Mouse (Mus musculus) MEL (cell line): ENCODE data around the gene Tub. TPM values are rescaled to one million over a fixed set of nuclear protein-coding genes. Genes with fewer than 3 reads are reported as not detected.

Source experiments
- DNase-seq: peaks from one replicate; pipeline ENCODE4 v3.0.0; 2011; ENCODE audit warnings: low read depth, low spot score
- H3K27ac ChIP-seq: 2 replicates; pipeline ENCODE4 v1.5.1; 2012; ENCODE audit warnings: low read depth, mild to moderate bottlenecking, control low read depth, low read length, moderate library complexity; ENCODE audit not compliant: control insufficient read depth
- H3K27me3 ChIP-seq, 2 experiments: fragments of 150-350 bp in 1 of 2; sonication (generic) in 1 of 2; 2 replicates each; pipeline ENCODE4 v1.6.1; 2012; ENCODE audit warnings: low read length in 2 of 2, mild to moderate bottlenecking in 2 of 2, improper control_type of control experiment in 1 of 2, moderate library complexity in 1 of 2; ENCODE audit not compliant: insufficient read depth in 2 of 2, control insufficient read depth in 1 of 2
- H3K36me3 ChIP-seq, 2 experiments: 2 replicates each; pipeline ENCODE4 v1.6.1; 2012 to 2014; ENCODE audit warnings: low read length in 2 of 2, improper control_type of control experiment in 1 of 2, inconsistent platforms in 1 of 2, mild to moderate bottlenecking in 1 of 2; ENCODE audit not compliant: insufficient read depth in 2 of 2, control insufficient read depth in 1 of 2
- H3K4me1 ChIP-seq, 2 experiments: fragments of 150-350 bp in 1 of 2; sonication (generic) in 1 of 2; 2 replicates each; pipeline ENCODE4 v1.6.1; 2012; ENCODE audit warnings: low read length in 2 of 2, improper control_type of control experiment in 1 of 2, mild to moderate bottlenecking in 1 of 2; ENCODE audit not compliant: insufficient read depth in 2 of 2, control insufficient read depth in 1 of 2
- H3K4me3 ChIP-seq, 2 experiments: fragments of 150-350 bp in 1 of 2; sonication (generic) in 1 of 2; 2 replicates each; pipeline ENCODE4 v1.5.1; 2012; ENCODE audit warnings: low read depth in 2 of 2, low read length in 2 of 2, mild to moderate bottlenecking in 2 of 2, moderate library complexity in 2 of 2, control low read depth in 1 of 2, improper control_type of control experiment in 1 of 2; ENCODE audit not compliant: control insufficient read depth in 1 of 2, insufficient read depth in 1 of 2
- H3K79me2 ChIP-seq: 2 replicates; pipeline ENCODE4 v1.6.1; 2012; ENCODE audit warnings: mild to moderate bottlenecking, low read length, moderate library complexity; ENCODE audit not compliant: control insufficient read depth, poor library complexity, insufficient read depth
- H3K9ac ChIP-seq: 2 replicates; pipeline ENCODE4 v1.6.1; 2012; ENCODE audit warnings: low read depth, mild to moderate bottlenecking, control low read depth, low read length, moderate library complexity; ENCODE audit not compliant: control insufficient read depth, poor library complexity, severe bottlenecking
- H3K9me3 ChIP-seq: fragments of 150-350 bp; sonication (generic); replicated peaks from 2 replicates; pipeline ENCODE4 v1.6.1; 2012; ENCODE audit warnings: mild to moderate bottlenecking, low read length, improper control_type of control experiment, moderate library complexity; ENCODE audit not compliant: insufficient read depth
- CTCF ChIP-seq, 3 experiments: IDR thresholded peaks in 2 of 3; conservative IDR thresholded peaks in 1 of 3; 2 replicates each; pipeline ENCODE4 v1.5.1; 2011 to 2012; ENCODE audit warnings: low read length in 3 of 3, low read depth in 2 of 3, mild to moderate bottlenecking in 2 of 3, improper control_type of control experiment in 1 of 3, inconsistent platforms in 1 of 3, mixed read lengths in 1 of 3, moderate library complexity in 1 of 3; ENCODE audit not compliant: control insufficient read depth in 1 of 3, insufficient read depth in 1 of 3, poor library complexity in 1 of 3, severe bottlenecking in 1 of 3
- E2F4 ChIP-seq: IDR thresholded peaks from 2 replicates; pipeline ENCODE4 v1.6.1; 2011; ENCODE audit warnings: low read depth, low read length, improper control_type of control experiment, borderline replicate concordance
- EP300 ChIP-seq, 2 experiments: IDR thresholded peaks; 2 replicates each; pipeline ENCODE4 v1.6.1; 2011; ENCODE audit warnings: improper control_type of control experiment in 2 of 2, low read length in 2 of 2, low read depth in 1 of 2, mild to moderate bottlenecking in 1 of 2
- GABPA ChIP-seq: IDR thresholded peaks from 2 replicates; pipeline ENCODE4 v1.6.1; 2012; ENCODE audit warnings: low read depth, mild to moderate bottlenecking, inconsistent platforms, low read length, improper control_type of control experiment, moderate library complexity
- HCFC1 ChIP-seq: IDR thresholded peaks from 2 replicates; pipeline ENCODE4 v1.6.1; 2012; ENCODE audit warnings: low read depth, mild to moderate bottlenecking, inconsistent platforms, low read length, improper control_type of control experiment, moderate library complexity
- JUND ChIP-seq: IDR thresholded peaks from 2 replicates; pipeline ENCODE4 v1.6.1; 2011; ENCODE audit warnings: low read depth, mild to moderate bottlenecking, improper control_type of control experiment, low read length
- MAX ChIP-seq: IDR thresholded peaks from 2 replicates; pipeline ENCODE4 v1.6.1; 2011; ENCODE audit warnings: low read length, improper control_type of control experiment
- MEF2A ChIP-seq: IDR thresholded peaks from 2 replicates; pipeline ENCODE4 v1.6.1; 2014; ENCODE audit warnings: low read depth, mild to moderate bottlenecking, inconsistent platforms, low read length, improper control_type of control experiment; ENCODE audit not compliant: poor library complexity, insufficient replicate concordance, severe bottlenecking; ENCODE audit errors: extremely low read depth
- MYC ChIP-seq: IDR thresholded peaks from 2 replicates; pipeline ENCODE4 v1.6.1; 2011; ENCODE audit warnings: low read depth, mild to moderate bottlenecking, low read length, improper control_type of control experiment, moderate library complexity
- NRF1 ChIP-seq: IDR thresholded peaks from 2 replicates; pipeline ENCODE4 v1.6.1; 2014; ENCODE audit warnings: low read depth, mild to moderate bottlenecking, inconsistent platforms, low read length, improper control_type of control experiment, moderate library complexity; ENCODE audit not compliant: poor library complexity, insufficient read depth, severe bottlenecking
- POLR2A ChIP-seq, 2 experiments: IDR thresholded peaks; 2 replicates each; pipeline ENCODE4 v1.6.1; 2011 to 2012; ENCODE audit warnings: low read length in 2 of 2, mild to moderate bottlenecking in 2 of 2, control low read depth in 1 of 2, improper control_type of control experiment in 1 of 2, low read depth in 1 of 2, moderate library complexity in 1 of 2; ENCODE audit not compliant: control insufficient read depth in 1 of 2, insufficient read depth in 1 of 2, poor library complexity in 1 of 2
- RAD21 ChIP-seq: IDR thresholded peaks from 2 replicates; pipeline ENCODE4 v1.6.1; 2011; ENCODE audit warnings: mild to moderate bottlenecking, low read depth, low read length, improper control_type of control experiment
- TAL1 ChIP-seq: IDR thresholded peaks from 2 replicates; pipeline ENCODE4 v1.6.1; 2012; ENCODE audit warnings: mild to moderate bottlenecking, inconsistent platforms, low read length, moderate library complexity, mixed read lengths
- TCF12 ChIP-seq: IDR thresholded peaks from 2 replicates; pipeline ENCODE4 v1.6.1; 2014; ENCODE audit warnings: low read depth, mild to moderate bottlenecking, inconsistent platforms, low read length, improper control_type of control experiment, moderate library complexity
- UBTF ChIP-seq: IDR thresholded peaks from 2 replicates; pipeline ENCODE4 v1.6.1; 2012; ENCODE audit warnings: low read depth, mild to moderate bottlenecking, inconsistent platforms, low read length, improper control_type of control experiment, moderate library complexity, borderline replicate concordance; ENCODE audit not compliant: insufficient read depth
- USF1 ChIP-seq: IDR thresholded peaks from 2 replicates; pipeline ENCODE4 v1.6.1; 2014; ENCODE audit warnings: low read depth, mild to moderate bottlenecking, inconsistent platforms, low read length, improper control_type of control experiment, moderate library complexity
- USF2 ChIP-seq, 2 experiments: IDR thresholded peaks; 2 replicates each; pipeline ENCODE4 v1.6.1; 2011 to 2012; ENCODE audit warnings: improper control_type of control experiment in 2 of 2, low read length in 2 of 2, borderline replicate concordance in 1 of 2, inconsistent platforms in 1 of 2, low read depth in 1 of 2, mild to moderate bottlenecking in 1 of 2; ENCODE audit not compliant: insufficient read depth in 1 of 2
- ZKSCAN1 ChIP-seq: IDR thresholded peaks from 2 replicates; pipeline ENCODE4 v1.6.1; 2012; ENCODE audit warnings: low read depth, mild to moderate bottlenecking, inconsistent platforms, low read length, improper control_type of control experiment, moderate library complexity
- ZMIZ1 ChIP-seq: IDR thresholded peaks from 2 replicates; pipeline ENCODE4 v1.6.1; 2012; ENCODE audit warnings: low read depth, mild to moderate bottlenecking, inconsistent platforms, low read length, improper control_type of control experiment, moderate library complexity
- ZNF384 ChIP-seq: IDR thresholded peaks from 2 replicates; pipeline ENCODE4 v1.6.1; 2012; ENCODE audit warnings: low read depth, mild to moderate bottlenecking, inconsistent platforms, low read length, improper control_type of control experiment
- polyA plus RNA-seq, 2 experiments: library from polyadenylated mRNA; stranded (reverse) in 1 of 2; unstranded in 1 of 2; fragments of >175 nt in 1 of 2; fragments of >200 nt in 1 of 2; gene quantifications; 2 replicates each; pipeline versions ENCODE4 v1.2.1 to v1.2.4; 2012; ENCODE audit warnings: low replicate concordance in 2 of 2, low read depth in 1 of 2; ENCODE audit not compliant: insufficient read length in 2 of 2, insufficient read depth in 1 of 2, missing spikeins in 1 of 2
- total RNA-seq: library from RNA; depleted of rRNA; stranded (reverse); fragments of 300-350 nt; gene quantifications from 2 replicates; pipeline ENCODE4 v1.2.3, GENCODE M21; 2012

The Tub gene
- total and polyA plus RNA-seq, 3 experiments: not detected

- H3K36me3 ChIP-seq: no peaks in the 10 kb centered on the region
- H3K79me2 ChIP-seq: no peaks in the 10 kb centered on the region
- no peaks in the 10 kb centered on the region for H3K4me1 ChIP-seq
- no peak overlapping the region for H3K4me3 ChIP-seq
- H3K9me3 ChIP-seq: no peaks in the 10 kb centered on the region
- no peaks in the 10 kb centered on the region for H3K27me3 ChIP-seq
- H3K9ac ChIP-seq: no peak overlapping the region
- H3K27ac ChIP-seq: no peak overlapping the region
- DNase-seq: no peak
- no peak for TF ChIP-seq E2F4
- no peak for TF ChIP-seq CTCF (IDR thresholded peaks at IDR 0.05 in 2 of 3, conservative IDR thresholded peaks at IDR 0.05 in 1 of 3; ENCODE audit: control insufficient read depth in 1 of 3, insufficient read depth in 1 of 3, low read depth in 2 of 3, low read length in 3 of 3, poor library complexity in 1 of 3, severe bottlenecking in 1 of 3)
- no peak for TF ChIP-seq TCF12
- no peak for TF ChIP-seq POLR2A (IDR thresholded peaks at IDR 0.05; ENCODE audit: control insufficient read depth in 1 of 2, insufficient read depth in 1 of 2, low read depth in 1 of 2, low read length in 2 of 2, poor library complexity in 1 of 2)
- no peak for TF ChIP-seq HCFC1
- TF ChIP-seq, all 39 proteins: peak for 0
Measured at GRCm38 (mm10) chr7:108993230-108993629, 43.1 kb downstream of the Tub start.

GRCm38 (mm10) chr7:108993881-108994291, 43.7 kb downstream of the Tub start:
- Histone ChIP-seq H3K9ac (no peak overlapping the region), H3K4me1 (no peaks in the 10 kb centered on the region), H3K4me3 (no peak overlapping the region), H3K36me3 (no peaks in the 10 kb centered on the region), H3K79me2 (no peaks in the 10 kb centered on the region), H3K27me3 (no peaks in the 10 kb centered on the region), H3K27ac (no peak overlapping the region), H3K9me3 (no peaks in the 10 kb centered on the region)
- TF ChIP-seq EP300 (IDR thresholded peaks at IDR 0.05; ENCODE audit: low read depth in 1 of 2, low read length in 2 of 2): no peak
- no peak for TF ChIP-seq JUND
- no peak for TF ChIP-seq E2F4
- no peak for TF ChIP-seq MYC
- no peak for TF ChIP-seq RAD21
- no peak for TF ChIP-seq MEF2A
- no peak for TF ChIP-seq GABPA
- no peak for TF ChIP-seq TAL1
- TF ChIP-seq USF2 (IDR thresholded peaks at IDR 0.05; ENCODE audit: borderline replicate concordance in 1 of 2, insufficient read depth in 1 of 2, low read depth in 1 of 2, low read length in 2 of 2): no peak
- TF ChIP-seq USF1: no peak
- no peak for TF ChIP-seq ZKSCAN1
- TF ChIP-seq MAX: no peak
- no peak for TF ChIP-seq NRF1
- TF ChIP-seq TCF12: no peak
- TF ChIP-seq ZNF384: no peak
- TF ChIP-seq UBTF: no peak
- TF ChIP-seq POLR2A (IDR thresholded peaks at IDR 0.05; ENCODE audit: control insufficient read depth in 1 of 2, insufficient read depth in 1 of 2, low read depth in 1 of 2, low read length in 2 of 2, poor library complexity in 1 of 2): no peak
- TF ChIP-seq ZMIZ1: no peak
- no peak for DNase-seq
